Mouse (Mus musculus) midbrain, embryonic 11.5 days (tissue): ENCODE measurements around the gene Acot5. TPM values are rescaled to one million over a fixed set of nuclear protein-coding genes. Genes with fewer than 3 reads are reported as not detected.
"Not testable (repeated sequence)": the region's sequence is repeated elsewhere in the genome, so short reads cannot be mapped to it uniquely, and the experiment has no call there.

Source experiments
- ATAC-seq: fragments of 200-750 bp; cut with Nextera tagmentation; 2 replicates; pipeline ENCODE4 v1.8.0; 2017; ENCODE audit warnings: moderate TSS enrichment, moderate library complexity; ENCODE audit not compliant: low FRiP score
- DNase-seq: peaks from one replicate; pipeline ENCODE4 v3.0.0; 2015; ENCODE audit warnings: low spot score; ENCODE audit errors: missing footprints
- H3K27ac ChIP-seq: fragments of 300-500 bp; sonication (generic); 2 replicates; pipeline ENCODE4 v1.5.1; 2014; ENCODE audit warnings: low read depth, low read length
- H3K27me3 ChIP-seq: fragments of 300-500 bp; sonication (generic); 2 replicates; pipeline ENCODE4 v1.6.1; 2014; ENCODE audit warnings: mild to moderate bottlenecking, low read length, moderate library complexity, mixed read lengths; ENCODE audit not compliant: control insufficient read depth, insufficient read depth
- H3K36me3 ChIP-seq: fragments of 300-500 bp; sonication (generic); 2 replicates; pipeline ENCODE4 v1.6.1; 2014; ENCODE audit warnings: mild to moderate bottlenecking, low read length, moderate library complexity, mixed read lengths; ENCODE audit not compliant: control insufficient read depth, insufficient read depth
- H3K4me1 ChIP-seq: fragments of 300-500 bp; sonication (generic); 2 replicates; pipeline ENCODE4 v1.6.1; 2014; ENCODE audit warnings: low read length; ENCODE audit not compliant: control insufficient read depth, insufficient read depth
- H3K4me2 ChIP-seq: fragments of 300-500 bp; sonication (generic); 2 replicates; pipeline ENCODE4 v1.6.1; 2014; ENCODE audit warnings: mild to moderate bottlenecking, moderate library complexity
- H3K4me3 ChIP-seq: fragments of 300-500 bp; sonication (generic); 2 replicates; pipeline ENCODE4 v1.5.1; 2014; ENCODE audit warnings: low read depth, low read length
- H3K9ac ChIP-seq: fragments of 300-500 bp; sonication (generic); 2 replicates; pipeline ENCODE4 v1.6.1; 2014; ENCODE audit warnings: low read length
- H3K9me3 ChIP-seq: fragments of 300-500 bp; sonication (generic); 2 replicates; pipeline ENCODE4 v1.6.1; 2016; ENCODE audit warnings: low read length; ENCODE audit not compliant: control insufficient read depth
- WGBS: fragments of 180-500 bp; shearing (Covaris S2); extraction: QIAGEN DNeasy Blood & Tissue Kit; methylation state at CpG from one replicate; pipeline ENCODE4 v1.1.7; 2014; 5-methylcytosine and 5-hydroxymethylcytosine counted together
- polyA plus RNA-seq: library from polyadenylated mRNA; unstranded; fragments of >200 nt; fragmentation: Nextera tagmentation; extraction: Ambion mirVana; gene quantifications from 2 replicates; pipeline ENCODE4 v1.2.1, GENCODE M21; 2014

The Acot5 gene
- not detected in 2 replicates for polyA plus RNA-seq

GRCm38 (mm10) chr12:84068986-84069385, at the start of gene Acot5:
Gene Acot5 (plus strand): TSS chr12:84069325.
- Histone ChIP-seq H3K9ac (no peak within 1 kb of the TSS), H3K4me3 (peak within 1 kb of the TSS; percentile 23), H3K27me3 (peaks cover 23% of the 10 kb centered on the region), H3K4me2 (peak within 1 kb of the TSS; percentile 35), H3K9me3 (no peaks in the 10 kb centered on the region), H3K27ac (no peak within 1 kb of the TSS), H3K36me3 (no peaks in the 10 kb centered on the region), H3K4me1 (no peaks in the 10 kb centered on the region)
- ATAC-seq (no peak), DNase-seq (peak; percentile 85)
- 58% methylated on average over 9 of the region's 9 CpGs for WGBS

- not testable (repeated sequence) for H3K4me2 ChIP-seq, H3K9ac ChIP-seq, DNase-seq, H3K9me3 ChIP-seq, ATAC-seq, H3K4me1 ChIP-seq, H3K27me3 ChIP-seq, H3K27ac ChIP-seq, H3K36me3 ChIP-seq, H3K4me3 ChIP-seq
- WGBS: 81% methylated on average over 7 of the region's 7 CpGs
These were observed 48.6 kb upstream of the Acot5 start for GRCm38 (mm10) chr12:84020528-84020927.

GRCm38 (mm10) chr12:84022266-84022665, 46.9 kb upstream of the Acot5 start:
- not testable (repeated sequence) for H3K4me1 ChIP-seq

GRCm38 (mm10) chr12:84023052-84023745, 45.9 kb upstream of the Acot5 start:
- no peak for ATAC-seq
- Histone ChIP-seq H3K27me3 (no peaks in the 10 kb centered on the region), H3K9me3 (no peaks in the 10 kb centered on the region), H3K4me3 (no peak overlapping the region), H3K9ac (no peak overlapping the region), H3K4me2 (no peak overlapping the region), H3K27ac (no peak overlapping the region), H3K36me3 (no peaks in the 10 kb centered on the region), H3K4me1 (no peaks in the 10 kb centered on the region)
- no peak for DNase-seq
- WGBS: 86% methylated on average over 9 of the region's 9 CpGs

More at GRCm38 (mm10) chr12:84022266-84022665, 46.9 kb upstream of the Acot5 start:
- not testable (repeated sequence) for DNase-seq, H3K9me3 ChIP-seq, H3K4me2 ChIP-seq, H3K4me3 ChIP-seq, H3K27me3 ChIP-seq, ATAC-seq, H3K9ac ChIP-seq, H3K27ac ChIP-seq, H3K36me3 ChIP-seq
- 90% methylated on average over 4 of the region's 4 CpGs for WGBS

- 74% methylated on average over 7 of the region's 7 CpGs for WGBS
- H3K36me3 ChIP-seq: no peaks in the 10 kb centered on the region
- no peaks in the 10 kb centered on the region for H3K4me1 ChIP-seq
- H3K4me3 ChIP-seq: no peak overlapping the region
- ATAC-seq: no peak
- no peak overlapping the region for H3K4me2 ChIP-seq
- no peak overlapping the region for H3K27ac ChIP-seq
- H3K9me3 ChIP-seq: no peaks in the 10 kb centered on the region
- no peak overlapping the region for H3K9ac ChIP-seq
- no peak for DNase-seq
- no peaks in the 10 kb centered on the region for H3K27me3 ChIP-seq
These were observed 43.2 kb upstream of the Acot5 start for GRCm38 (mm10) chr12:84025888-84026287.

GRCm38 (mm10) chr12:84028328-84028727, 40.8 kb upstream of the Acot5 start:
- not testable (repeated sequence) for H3K9ac ChIP-seq, ATAC-seq, H3K36me3 ChIP-seq, H3K27me3 ChIP-seq, H3K9me3 ChIP-seq, H3K4me3 ChIP-seq, H3K4me1 ChIP-seq, H3K4me2 ChIP-seq, H3K27ac ChIP-seq, DNase-seq
- WGBS: 53% methylated on average over 3 of the region's 3 CpGs

- H3K4me2 ChIP-seq, H3K36me3 ChIP-seq, DNase-seq, H3K27me3 ChIP-seq, H3K4me3 ChIP-seq, ATAC-seq, H3K9ac ChIP-seq, H3K9me3 ChIP-seq, H3K27ac ChIP-seq, H3K4me1 ChIP-seq: not testable (repeated sequence)
- 83% methylated on average over 1 of the region's 1 CpGs for WGBS
These were observed 40.1 kb upstream of the Acot5 start for GRCm38 (mm10) chr12:84029043-84029442.

- H3K27me3 ChIP-seq: no peaks in the 10 kb centered on the region
- DNase-seq (peak; percentile 97), ATAC-seq (0 out of 2 replicates have a peak, but pooled peaks have one; percentile 57)
- no peak overlapping the region for H3K27ac ChIP-seq
- no peaks in the 10 kb centered on the region for H3K9me3 ChIP-seq
- H3K36me3 ChIP-seq: no peaks in the 10 kb centered on the region
- no peak overlapping the region for H3K4me2 ChIP-seq
- no peaks in the 10 kb centered on the region for H3K4me1 ChIP-seq
- no peak overlapping the region for H3K4me3 ChIP-seq
- 66% methylated on average over 4 of the region's 4 CpGs for WGBS
- no peak overlapping the region for H3K9ac ChIP-seq
These were observed 38.3 kb upstream of the Acot5 start for GRCm38 (mm10) chr12:84030659-84031332.

- DNase-seq (no peak), ATAC-seq (no peak)
- Histone ChIP-seq H3K4me1 (no peaks in the 10 kb centered on the region), H3K27me3 (no peaks in the 10 kb centered on the region), H3K4me2 (no peak overlapping the region), H3K36me3 (no peaks in the 10 kb centered on the region), H3K9ac (no peak overlapping the region), H3K4me3 (no peak overlapping the region), H3K9me3 (no peaks in the 10 kb centered on the region), H3K27ac (no peak overlapping the region)
- WGBS: 92% methylated on average over 4 of the region's 4 CpGs
These were observed 36.3 kb upstream of the Acot5 start for GRCm38 (mm10) chr12:84032854-84033253.
